Mouse (Mus musculus) adrenal gland, postnatal 4 days (tissue): ENCODE measurements at regions not wholly inside any gene's neighbourhood (a gene's known extent, or its start where the extent isn't known, plus 50 kb on each side); places are given as distances from the start of the nearest gene placed in this dataset.

Experiments used
- DNase-seq, 2 experiments: peaks; one replicate each; pipeline ENCODE4 v3.0.0; 2021 to 2022; ENCODE audit warnings: low spot score in 2 of 2, mixed read lengths in 2 of 2

- no peak for DNase-seq
Measured at GRCm38 (mm10) chr12:13164791-13165190, 84.2 kb downstream of the Ddx1 start.

DNA sequence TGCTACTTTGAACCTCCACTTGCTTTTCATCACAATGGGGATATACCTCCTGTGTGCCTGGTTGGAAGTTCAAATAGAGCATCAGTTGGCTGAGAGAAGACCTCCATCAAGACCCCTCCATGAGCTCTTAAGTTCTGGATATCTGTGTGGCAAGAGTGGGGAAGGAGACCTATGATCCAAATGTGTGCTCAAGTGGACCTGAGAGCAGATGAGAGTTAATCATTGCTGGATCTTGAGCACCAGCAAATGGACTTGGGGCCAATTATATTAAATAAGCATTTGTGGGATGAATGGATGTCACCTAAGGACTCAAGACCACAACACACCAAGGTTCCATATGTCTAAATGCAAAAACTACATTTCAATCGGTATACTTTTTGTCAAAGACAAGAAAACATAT, 88.0 kb downstream of the Ddx1 start:
- DNase-seq: no peak

- DNase-seq: no peak
Measured at GRCm38 (mm10) chr12:13159346-13160055, 89.5 kb downstream of the Ddx1 start.

DNA sequence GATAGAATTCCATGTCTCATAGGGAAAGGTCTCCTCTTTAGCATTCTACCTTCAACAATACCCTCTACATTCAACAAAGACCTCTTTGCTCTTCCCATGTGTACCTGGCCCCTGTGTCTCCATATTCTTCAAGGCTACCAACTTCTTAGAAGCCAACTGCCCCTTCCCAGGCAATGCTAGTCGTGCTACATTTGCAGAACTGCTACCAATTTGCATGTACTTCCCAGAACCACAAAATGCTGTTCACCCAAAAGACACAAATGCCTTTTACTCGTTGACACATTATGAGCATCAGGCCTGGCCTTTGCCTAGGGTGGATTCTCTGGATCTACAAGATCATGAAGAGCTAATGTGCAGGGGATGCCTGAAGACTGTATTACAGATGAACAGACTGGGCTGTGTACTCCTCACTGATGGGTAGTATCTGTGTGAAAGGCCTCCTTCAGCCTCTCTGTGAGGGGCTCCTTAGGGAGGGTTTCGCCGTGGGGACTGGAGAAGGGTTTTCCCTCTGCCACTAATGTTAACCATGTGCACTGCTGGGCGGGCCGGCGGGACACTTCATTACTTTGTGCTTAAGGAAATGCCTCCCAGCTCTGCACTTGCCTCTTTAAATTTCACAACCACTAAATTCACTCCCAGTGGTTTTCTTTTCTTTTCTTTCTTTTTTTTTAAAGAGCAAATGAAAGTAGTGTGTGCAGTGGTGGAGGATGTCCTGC, 91.2 kb downstream of the Ddx1 start:
- no peak for DNase-seq

- DNase-seq: no peak
Measured at GRCm38 (mm10) chr12:13157089-13157488, 91.9 kb downstream of the Ddx1 start.

- DNase-seq: no peak
Measured at GRCm38 (mm10) chr12:13150751-13151150, 98.3 kb downstream of the Ddx1 start.

DNA sequence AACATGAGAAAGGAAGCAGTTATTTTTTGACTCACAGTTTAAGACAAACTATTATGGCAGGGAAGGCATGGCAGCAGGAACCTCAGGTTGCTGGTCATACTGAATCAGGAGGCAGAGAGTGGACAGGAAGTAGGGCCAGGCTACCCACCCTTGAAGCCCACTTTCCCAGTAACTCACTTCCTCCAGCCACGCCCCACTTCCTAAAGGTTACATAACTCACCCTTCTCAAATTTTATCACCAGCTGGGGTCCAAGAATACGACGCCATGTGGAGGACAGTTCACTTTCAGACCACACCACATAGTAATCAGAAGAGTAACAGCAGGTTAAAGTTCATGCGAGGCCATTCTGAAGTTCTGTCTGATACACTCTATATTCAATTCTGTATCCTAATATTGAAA, 101.8 kb downstream of the Ddx1 start:
- DNase-seq: no peak

- no peak for DNase-seq
Measured at GRCm38 (mm10) chr12:13145186-13146115, 103.6 kb downstream of the Ddx1 start.

- DNase-seq: no peak
Measured at GRCm38 (mm10) chr12:13144739-13145138, 104.3 kb downstream of the Ddx1 start.

GRCm38 (mm10) chr12:13140636-13141035, 108.4 kb downstream of the Ddx1 start:
- DNase-seq: no peak

DNA sequence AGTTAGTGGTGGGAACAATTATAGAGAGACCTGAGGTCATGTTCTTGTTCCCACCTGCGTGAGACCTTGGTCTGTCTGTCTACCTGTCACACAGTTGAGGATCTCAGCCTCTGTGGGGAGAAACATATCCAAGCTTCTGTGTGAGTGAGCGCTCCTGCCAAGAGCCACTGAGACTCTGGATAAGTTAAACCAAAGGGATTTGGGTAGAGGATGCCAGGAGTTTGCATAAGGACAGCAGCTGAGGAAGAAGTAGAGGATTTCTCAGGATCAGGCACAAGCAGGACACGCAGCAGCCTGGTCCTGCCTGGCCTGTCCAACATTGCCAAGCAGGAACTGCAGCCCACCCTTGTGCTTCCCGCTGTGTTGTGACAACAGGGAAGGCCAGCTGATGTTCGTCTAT, 109.8 kb downstream of the Ddx1 start:
- DNase-seq: no peak

GRCm38 (mm10) chr12:13134168-13134567, 114.8 kb downstream of the Ddx1 start:
- no peak for DNase-seq

DNA sequence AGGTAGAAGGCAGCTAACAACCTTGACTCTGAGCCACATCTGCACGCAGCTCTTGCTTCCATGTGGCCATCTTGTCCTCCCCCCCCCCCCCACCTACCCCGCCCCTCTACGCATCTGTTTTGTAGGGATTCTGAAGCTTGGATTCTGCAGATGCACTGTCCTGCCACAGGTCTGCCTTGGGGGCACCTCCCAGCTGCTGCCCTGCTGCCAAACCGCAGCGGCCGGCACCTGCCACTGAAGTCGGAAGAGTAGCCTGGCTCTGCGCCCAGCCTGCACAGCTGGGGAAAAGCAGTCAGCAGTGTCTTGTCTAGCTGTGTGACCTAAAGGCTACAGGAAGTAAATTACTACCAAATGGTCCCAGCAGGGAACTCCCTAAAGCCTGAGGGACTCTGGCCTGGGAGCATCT, 119.3 kb downstream of the Ddx1 start:
- no peak for DNase-seq

- DNase-seq: no peak
Measured at GRCm38 (mm10) chr12:13127407-13127806, 121.6 kb downstream of the Ddx1 start.

GRCm38 (mm10) chr12:13125054-13125453, 124.0 kb downstream of the Ddx1 start:
- DNase-seq: no peak

- peak in 1 of 2 experiments; percentile 23 for DNase-seq
Measured at GRCm38 (mm10) chr12:13122282-13122681, 126.7 kb downstream of the Ddx1 start.

- peak in 1 of 2 experiments; percentile 25 for DNase-seq
Measured at GRCm38 (mm10) chr12:13120581-13120980, 128.4 kb downstream of the Ddx1 start.

DNA sequence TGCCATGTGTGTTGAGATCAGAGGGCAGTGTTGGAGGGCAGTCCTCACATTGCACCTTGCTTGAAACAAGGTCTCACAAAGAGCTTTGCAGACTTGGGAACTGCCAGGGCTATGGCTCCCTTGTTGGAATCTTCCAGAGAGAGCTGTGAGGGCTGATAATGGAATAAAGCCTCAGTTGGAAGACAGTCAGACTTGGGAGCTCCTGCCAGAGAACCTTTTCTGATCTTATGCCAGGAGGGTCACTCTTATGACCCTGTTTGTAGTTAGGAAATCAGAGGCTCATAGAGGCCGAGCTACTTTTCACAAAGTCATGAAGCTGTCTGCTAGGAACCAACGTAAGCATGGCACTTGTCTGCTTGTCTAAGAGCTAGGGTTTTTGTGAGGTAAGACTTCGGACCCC, 129.4 kb downstream of the Ddx1 start:
- DNase-seq: no peak

DNA sequence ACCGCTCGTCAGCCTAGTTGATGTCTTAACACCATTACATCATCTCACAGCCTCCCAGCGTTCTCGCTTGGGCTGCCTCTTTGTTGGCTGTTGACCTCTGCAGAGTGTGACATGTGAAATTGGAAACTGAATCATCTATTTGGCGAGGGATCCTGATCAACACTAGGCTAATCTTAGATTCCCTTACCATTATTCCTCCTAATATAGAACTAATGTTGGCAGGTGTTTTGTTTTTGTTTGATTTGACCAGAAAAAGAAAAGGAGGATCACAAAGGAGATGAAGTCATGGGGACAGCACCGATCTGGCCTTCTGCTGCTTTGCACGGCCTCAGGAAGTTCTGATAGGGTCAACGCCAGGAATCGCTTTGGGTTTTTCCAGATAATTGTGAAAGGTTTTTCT, 131.0 kb downstream of the Ddx1 start:
- DNase-seq: no peak

DNA sequence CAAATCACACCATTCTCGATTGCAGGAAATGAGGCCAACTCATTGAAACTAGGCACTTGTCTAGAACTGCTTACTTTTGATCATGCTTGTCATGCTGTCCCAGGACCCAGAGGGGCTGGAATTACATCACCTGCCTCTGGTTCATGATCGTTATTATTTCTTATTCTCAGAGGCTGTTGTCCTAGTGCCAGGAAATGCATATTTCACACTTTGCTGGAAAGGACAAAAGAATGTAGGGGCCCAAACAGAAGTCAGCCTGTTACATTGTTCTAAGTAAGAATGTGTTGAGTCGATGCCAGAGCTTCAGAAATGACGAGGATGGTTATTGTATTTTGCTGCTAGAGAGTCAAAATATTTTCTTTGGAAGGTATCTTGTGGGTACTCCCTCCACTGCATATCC, 134.7 kb downstream of the Ddx1 start:
- no peak for DNase-seq

GRCm38 (mm10) chr12:13106931-13107330, 142.1 kb downstream of the Ddx1 start:
- DNase-seq: no peak
